Comparison of ENCODE assay signal across 25 mouse cellular contexts in genomic region chr9:28558628-28559027, GRCm38 (mm10).
DNase-seq lines count a peak whose midpoint lies in the region; ATAC-seq and TF ChIP-seq lines count a peak whose summit lies in the region.
"Had no signal": no experiment of that assay in that cellular context is flagged by ENCODE, and none has a peak within 500 bp of the region (broad histone marks: within the 10 kb centered on the region; RNA-seq: fewer than 3 reads in every experiment).

No protein-coding gene starts in this region.

- H3K4me2 ChIP-seq in liver, embryonic 11.5 days, result no peak overlapping the region
- H3K4me2 ChIP-seq: embryonic facial prominence, embryonic 12.5 days; embryonic facial prominence, embryonic 15.5 days; forebrain, embryonic 12.5 days; forebrain, embryonic 15.5 days; heart, embryonic 12.5 days; heart, embryonic 15.5 days; hindbrain, embryonic 13.5 days had no signal

- no peak for TF ChIP-seq CTCF in left cerebral cortex, adult 2 months (IDR thresholded peaks at IDR 0.05)
- no peak for TF ChIP-seq CTCF in brain, embryonic 14.5 days (IDR thresholded peaks at IDR 0.05; ENCODE audit: borderline replicate concordance, extremely low read depth, insufficient read depth, insufficient read length)

- no peak for ATAC-seq in liver, embryonic 11.5 days (replicated peaks; ENCODE audit: low FRiP score)
- ATAC-seq: CD4-positive, CD25-positive, alpha-beta regulatory T cell, adult 4 months; forebrain, embryonic 15.5 days; hindbrain, embryonic 16.5 days had no signal

- no peak for DNase-seq in left cerebral cortex, adult 2 months (ENCODE audit: extremely low spot score in 1 of 2, low spot score in 2 of 2)
- no peak for DNase-seq in left cerebral cortex, postnatal 4 days
- DNase-seq in right cerebral cortex, adult 18-20 months, result peak; percentile 12
- no peak for DNase-seq in right cerebral cortex, postnatal 14 days
- DNase-seq in brain, embryonic 14.5 days (ENCODE audit: low read depth), result peak; percentile 34
- no peak for DNase-seq in liver, embryonic 11.5 days (ENCODE audit: low spot score)
- DNase-seq: adrenal gland, adult 2 months; adrenal gland, postnatal 14 days; cerebellum, adult 18-20 months; cerebellum, adult 9-10 months; cerebellum, postnatal 25 days; gastrocnemius, postnatal 25 days; heart, adult 18-20 months; heart, postnatal 10 days; heart, postnatal 36 days had no signal

- 77% methylated on average over 2 of the region's 2 CpGs for WGBS in liver, embryonic 11.5 days

- intact Hi-C loops in left cerebral cortex, adult 2 months (cut with DNase I), result no loop called here
- intact Hi-C loops in left cerebral cortex, postnatal 4 days (cut with DNase I), result no loop called here

- no peak overlapping the region for H3K9ac ChIP-seq in liver, embryonic 11.5 days (ENCODE audit: low read depth, low read length)
- H3K9ac ChIP-seq: embryonic facial prominence, embryonic 12.5 days; embryonic facial prominence, embryonic 15.5 days; forebrain, embryonic 12.5 days; forebrain, embryonic 15.5 days; heart, embryonic 12.5 days; heart, embryonic 15.5 days; hindbrain, embryonic 13.5 days had no signal

- no peaks in the 10 kb centered on the region for H3K9me3 ChIP-seq in liver, embryonic 11.5 days (ENCODE audit: control insufficient read depth, low read length)
- H3K9me3 ChIP-seq: embryonic facial prominence, embryonic 12.5 days; embryonic facial prominence, embryonic 15.5 days; forebrain, embryonic 12.5 days; forebrain, embryonic 15.5 days; heart, embryonic 12.5 days; heart, embryonic 15.5 days; hindbrain, embryonic 10.5 days; hindbrain, embryonic 13.5 days had no signal

- no peaks in the 10 kb centered on the region for H3K27me3 ChIP-seq in liver, embryonic 11.5 days (replicated peaks; ENCODE audit: control insufficient read depth, insufficient read depth, low read length)
- H3K27me3 ChIP-seq: embryonic facial prominence, embryonic 12.5 days; embryonic facial prominence, embryonic 15.5 days; forebrain, embryonic 12.5 days; forebrain, embryonic 15.5 days; heart, embryonic 12.5 days; heart, embryonic 15.5 days; hindbrain, embryonic 13.5 days had no signal

- no peak overlapping the region for H3K4me3 ChIP-seq in left cerebral cortex, adult 2 months
- no peak overlapping the region for H3K4me3 ChIP-seq in liver, embryonic 11.5 days (ENCODE audit: low read depth, low read length)
- H3K4me3 ChIP-seq: embryonic facial prominence, embryonic 12.5 days; embryonic facial prominence, embryonic 15.5 days; forebrain, embryonic 12.5 days; forebrain, embryonic 15.5 days; heart, embryonic 12.5 days; heart, embryonic 15.5 days; hindbrain, embryonic 10.5 days; hindbrain, embryonic 13.5 days had no signal

- peak overlapping the region; percentile 17; the same call in 1 of the 2 replicates for H3K27ac ChIP-seq in left cerebral cortex, adult 2 months
- no peak overlapping the region for H3K27ac ChIP-seq in liver, embryonic 11.5 days (ENCODE audit: low read depth, low read length)
- H3K27ac ChIP-seq: embryonic facial prominence, embryonic 12.5 days; embryonic facial prominence, embryonic 15.5 days; forebrain, embryonic 12.5 days; forebrain, embryonic 15.5 days; heart, embryonic 15.5 days; hindbrain, embryonic 10.5 days; hindbrain, embryonic 13.5 days had no signal

- H3K4me1 ChIP-seq in liver, embryonic 11.5 days (replicated peaks; ENCODE audit: control insufficient read depth, insufficient read depth, low read length), result no peaks in the 10 kb centered on the region
- H3K4me1 ChIP-seq: embryonic facial prominence, embryonic 12.5 days; embryonic facial prominence, embryonic 15.5 days; heart, embryonic 12.5 days; heart, embryonic 15.5 days; hindbrain, embryonic 10.5 days had no signal

- H3K36me3 ChIP-seq in liver, embryonic 11.5 days (ENCODE audit: control insufficient read depth, insufficient read depth, low read length), result no peaks in the 10 kb centered on the region
- H3K36me3 ChIP-seq: embryonic facial prominence, embryonic 12.5 days; embryonic facial prominence, embryonic 15.5 days; forebrain, embryonic 12.5 days; forebrain, embryonic 15.5 days; heart, embryonic 12.5 days; heart, embryonic 15.5 days; hindbrain, embryonic 10.5 days; hindbrain, embryonic 13.5 days had no signal

- TF ChIP-seq POLR2A in brain, embryonic 14.5 days (IDR thresholded peaks at IDR 0.05; ENCODE audit: borderline replicate concordance, extremely low read depth, insufficient read depth, insufficient read length, poor library complexity, severe bottlenecking), result no peak

Comparison
In these comparisons a context has a peak if more than half of its experiments do, and no peak if none do; other contexts are left out.
1. DNase-seq: peak in right cerebral cortex, adult 18-20 months (single experiment) and brain, embryonic 14.5 days (single experiment); none in left cerebral cortex, adult 2 months (0 of 2), left cerebral cortex, postnatal 4 days (single experiment), right cerebral cortex, postnatal 14 days (single experiment) and liver, embryonic 11.5 days (single experiment).